Mouse (Mus musculus) cortical plate, adult 2 months (tissue): ENCODE measurements around the gene Slamf1.

Experiments used
- CTCF ChIP-seq: fragments of 200-500 bp; IDR thresholded peaks from 2 replicates; pipeline ENCODE4 v1.5.1; 2011; ENCODE audit warnings: mild to moderate bottlenecking, control low read depth, low read length; ENCODE audit not compliant: insufficient read depth; ENCODE audit errors: extremely low read depth
- POLR2A ChIP-seq: fragments of 200-500 bp; IDR thresholded peaks from 2 replicates; pipeline ENCODE4 v1.6.1; 2011; ENCODE audit warnings: mild to moderate bottlenecking, low read length, control low read depth; ENCODE audit not compliant: insufficient read depth; ENCODE audit errors: extremely low read depth

DNA sequence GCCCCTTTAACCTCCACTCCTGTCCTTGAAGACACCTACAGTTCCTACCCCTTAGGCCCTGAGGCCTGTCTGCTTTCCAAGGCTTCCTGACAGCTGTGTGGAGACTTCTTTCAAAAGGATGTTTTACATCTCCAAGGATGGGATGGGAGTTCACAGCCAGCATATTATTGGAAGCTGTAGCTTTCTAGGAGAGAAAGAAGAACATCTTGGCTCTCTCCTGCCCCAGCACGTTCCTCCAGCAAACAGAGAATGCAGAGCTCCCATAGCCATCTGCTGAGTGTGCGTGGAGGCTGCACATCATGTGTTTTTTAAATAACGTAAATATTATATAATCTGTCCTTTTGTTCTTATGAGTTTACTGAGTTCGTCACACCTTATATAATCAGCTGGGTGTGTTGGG, 8.9 kb downstream of the Slamf1 start:
- TF ChIP-seq CTCF (no peak), POLR2A (no peak)
